Mouse (Mus musculus) ES-Bruce4 (cell line): ENCODE results near the gene Slc25a21. TPM values are rescaled to one million over a fixed set of nuclear protein-coding genes. Genes with fewer than 3 reads are reported as not detected.

ENCODE experiments used
- H3K27ac ChIP-seq: 2 replicates; pipeline ENCODE4 v1.5.1; 2012; ENCODE audit warnings: low read length, inconsistent platforms; ENCODE audit not compliant: insufficient read depth
- H3K27me3 ChIP-seq: 2 replicates; pipeline ENCODE4 v1.6.1; 2012; ENCODE audit warnings: mild to moderate bottlenecking, low read length, inconsistent platforms; ENCODE audit not compliant: control insufficient read depth, poor library complexity, insufficient read depth, severe bottlenecking
- H3K36me3 ChIP-seq: 2 replicates; pipeline ENCODE4 v1.6.1; 2012; ENCODE audit warnings: inconsistent platforms, mild to moderate bottlenecking, low read length, moderate library complexity; ENCODE audit not compliant: control insufficient read depth, poor library complexity, insufficient read depth, severe bottlenecking
- H3K4me1 ChIP-seq: one replicate; pipeline ENCODE4 v1.8.1; 2011; ENCODE audit warnings: low read length; ENCODE audit not compliant: control insufficient read depth, insufficient read depth
- H3K4me3 ChIP-seq: 2 replicates; pipeline ENCODE4 v1.5.1; 2011; ENCODE audit warnings: low read depth, mild to moderate bottlenecking, low read length
- H3K9ac ChIP-seq: 2 replicates; pipeline ENCODE4 v1.6.1; 2012; ENCODE audit warnings: low read depth, mild to moderate bottlenecking, inconsistent platforms; ENCODE audit not compliant: poor library complexity, severe bottlenecking
- H3K9me3 ChIP-seq: replicated peaks from 2 replicates; pipeline ENCODE4 v1.6.1; 2012; ENCODE audit warnings: mild to moderate bottlenecking, low read length, inconsistent platforms; ENCODE audit not compliant: control insufficient read depth, poor library complexity, insufficient read depth, severe bottlenecking
- CTCF ChIP-seq: IDR thresholded peaks from one replicate; pipeline ENCODE4 v1.8.1; 2011; ENCODE audit warnings: low read depth, low read length
- EP300 ChIP-seq: IDR thresholded peaks from 2 replicates; pipeline ENCODE4 v1.6.1; 2011; ENCODE audit warnings: low read depth, low read length; ENCODE audit not compliant: insufficient read depth
- POLR2A ChIP-seq: IDR thresholded peaks from one replicate; pipeline ENCODE4 v1.8.1; 2011; ENCODE audit warnings: low read length; ENCODE audit not compliant: insufficient read depth
- polyA plus RNA-seq: library from polyadenylated mRNA; stranded (reverse); fragments of >200 nt; gene quantifications from 2 replicates; pipeline ENCODE4 v1.2.4, GENCODE M21; 2011; ENCODE audit warnings: low read depth; ENCODE audit not compliant: missing spikeins, insufficient read depth, insufficient read length

Gene Slc25a21
- polyA plus RNA-seq, 1 experiment, result not detected

DNA sequence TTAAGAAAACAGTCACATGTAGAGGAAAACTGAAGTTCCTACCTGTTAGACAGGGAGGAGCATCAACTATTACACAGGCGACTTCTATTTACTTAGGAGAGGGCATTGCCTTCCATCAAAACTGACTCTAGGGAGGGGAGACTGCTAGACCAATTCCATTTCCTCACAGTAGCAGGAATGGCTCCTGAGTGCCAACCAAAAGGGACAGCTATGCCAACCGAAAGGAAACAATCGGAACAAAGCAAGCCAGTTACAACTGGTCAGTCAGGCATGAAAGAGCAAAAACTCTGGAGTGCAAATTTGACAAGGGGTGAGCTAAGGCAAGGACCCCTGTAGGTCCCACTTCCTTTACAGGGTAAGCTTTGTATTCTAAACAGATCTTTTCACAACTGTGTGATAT is 319.5 kb downstream of the Slc25a21 start:
- TF ChIP-seq EP300 (no peak), CTCF (no peak), POLR2A (no peak)
- no peak overlapping the region for H3K9ac ChIP-seq
- no peaks in the 10 kb centered on the region for H3K9me3 ChIP-seq
- H3K27ac ChIP-seq, result no peak overlapping the region
- H3K27me3 ChIP-seq, result no peaks in the 10 kb centered on the region
- no peak overlapping the region for H3K4me3 ChIP-seq
- no peaks in the 10 kb centered on the region for H3K36me3 ChIP-seq
- no peaks in the 10 kb centered on the region for H3K4me1 ChIP-seq

- H3K27me3 ChIP-seq, result no peaks in the 10 kb centered on the region
- H3K4me3 ChIP-seq, result no peak overlapping the region
- H3K27ac ChIP-seq, result no peak overlapping the region
- no peaks in the 10 kb centered on the region for H3K4me1 ChIP-seq
- no peak overlapping the region for H3K9ac ChIP-seq
- TF ChIP-seq CTCF, result no peak
- no peak for TF ChIP-seq EP300
- no peak for TF ChIP-seq POLR2A
- H3K9me3 ChIP-seq, result no peaks in the 10 kb centered on the region
- H3K36me3 ChIP-seq, result no peaks in the 10 kb centered on the region
Observed at GRCm38 (mm10) chr12:56876549-56876948, 320.7 kb downstream of the Slc25a21 start.

DNA sequence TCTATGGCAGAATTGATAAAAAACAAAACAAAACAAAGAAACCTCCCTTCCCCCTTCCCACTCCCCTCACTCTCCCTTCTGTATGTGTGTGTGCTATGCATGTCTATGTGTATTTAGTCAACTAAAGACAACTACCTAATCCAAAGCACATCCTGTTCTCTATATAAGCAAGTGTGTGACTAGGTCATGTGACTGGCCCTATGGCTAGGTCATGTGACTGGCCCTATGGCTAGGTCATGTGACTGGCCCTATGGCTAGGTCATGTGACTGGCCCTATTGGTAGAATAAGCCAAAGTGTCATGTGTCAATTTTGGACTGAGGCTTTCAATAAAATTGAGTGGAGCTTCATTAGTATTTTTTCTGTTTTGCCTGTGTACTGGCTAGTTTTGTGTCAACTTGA is 324.1 kb downstream of the Slc25a21 start:
- no peaks in the 10 kb centered on the region for H3K4me1 ChIP-seq
- no peaks in the 10 kb centered on the region for H3K36me3 ChIP-seq
- H3K9me3 ChIP-seq, result no peaks in the 10 kb centered on the region
- no peaks in the 10 kb centered on the region for H3K27me3 ChIP-seq
- H3K9ac ChIP-seq, result no peak overlapping the region
- no peak for TF ChIP-seq CTCF
- no peak for TF ChIP-seq POLR2A
- TF ChIP-seq EP300, result no peak
- H3K4me3 ChIP-seq, result no peak overlapping the region
- no peak overlapping the region for H3K27ac ChIP-seq

DNA sequence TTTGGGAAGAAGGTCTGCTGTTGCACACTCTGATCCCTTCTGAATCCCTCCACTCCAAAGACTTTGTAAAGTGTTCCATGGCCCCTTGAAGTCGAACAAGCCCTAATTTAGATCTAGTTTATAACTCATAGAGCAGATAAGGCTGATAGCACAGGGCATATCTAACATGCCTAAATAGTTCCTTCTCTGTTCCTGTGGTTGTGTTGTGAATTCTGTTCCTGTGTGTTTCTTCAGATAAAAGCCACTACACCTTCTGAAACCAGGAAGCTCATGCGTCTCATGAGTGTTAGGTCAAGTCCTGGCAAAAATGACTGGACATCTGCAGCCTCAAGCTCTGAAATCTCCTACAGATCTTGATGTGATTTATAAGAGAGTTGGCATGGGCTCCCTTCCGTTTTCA is 326.7 kb downstream of the Slc25a21 start:
- Histone ChIP-seq H3K36me3 (no peaks in the 10 kb centered on the region), H3K9me3 (no peaks in the 10 kb centered on the region), H3K4me3 (no peak overlapping the region), H3K4me1 (no peaks in the 10 kb centered on the region), H3K27me3 (no peaks in the 10 kb centered on the region), H3K27ac (no peak overlapping the region), H3K9ac (no peak overlapping the region)
- TF ChIP-seq CTCF, result no peak
- no peak for TF ChIP-seq POLR2A
- TF ChIP-seq EP300, result no peak

DNA sequence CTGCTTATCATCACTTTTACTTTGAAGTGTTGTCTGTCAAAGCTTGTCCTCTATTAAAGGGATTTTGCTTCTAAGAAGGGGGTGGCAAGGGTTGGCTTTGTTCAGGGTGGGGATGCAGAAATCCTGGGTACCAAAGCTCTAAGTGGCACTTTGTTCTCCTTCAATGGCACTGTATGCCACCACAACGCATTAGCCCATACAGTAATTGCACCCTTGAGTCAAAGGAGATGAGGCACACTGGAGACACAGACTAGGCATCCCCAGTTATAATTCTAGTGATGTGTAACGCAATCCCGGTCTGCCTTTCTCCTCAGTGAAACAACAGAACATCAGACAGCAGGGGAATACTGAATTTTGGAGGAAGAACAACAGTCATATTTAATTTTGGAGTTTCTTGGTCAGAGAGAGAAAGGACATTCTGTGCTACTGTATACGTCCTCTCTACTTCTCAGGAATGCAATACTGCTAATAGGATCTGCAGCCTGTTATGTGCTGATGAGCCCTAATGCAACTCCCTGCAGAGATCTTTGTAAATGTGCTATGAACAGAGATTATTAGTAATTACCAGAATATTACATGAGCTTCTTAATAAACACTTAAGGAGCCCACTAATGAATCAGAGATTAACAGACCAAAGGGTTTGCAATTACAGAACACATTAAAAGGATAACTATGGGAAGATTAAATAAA is 333.3 kb downstream of the Slc25a21 start:
- no peak for TF ChIP-seq CTCF
- no peak overlapping the region for H3K27ac ChIP-seq
- H3K4me1 ChIP-seq, result no peaks in the 10 kb centered on the region
- H3K36me3 ChIP-seq, result no peaks in the 10 kb centered on the region
- H3K9ac ChIP-seq, result no peak overlapping the region
- no peaks in the 10 kb centered on the region for H3K9me3 ChIP-seq
- H3K4me3 ChIP-seq, result no peak overlapping the region
- H3K27me3 ChIP-seq, result no peaks in the 10 kb centered on the region

- H3K9me3 ChIP-seq, result no peaks in the 10 kb centered on the region
- H3K27me3 ChIP-seq, result no peaks in the 10 kb centered on the region
- H3K36me3 ChIP-seq, result no peaks in the 10 kb centered on the region
- TF ChIP-seq POLR2A (no peak), CTCF (no peak), EP300 (no peak)
- H3K4me1 ChIP-seq, result no peaks in the 10 kb centered on the region
- H3K27ac ChIP-seq, result no peak overlapping the region
- no peak overlapping the region for H3K4me3 ChIP-seq
- H3K9ac ChIP-seq, result no peak overlapping the region
Observed at GRCm38 (mm10) chr12:56852679-56853078, 344.6 kb downstream of the Slc25a21 start.
